Mouse (Mus musculus) NIH3T3 (cell line): ENCODE results near the gene Papln.

Experiments used
- DNase-seq: peaks from one replicate; pipeline ENCODE4 v3.0.0-alpha.2; 2012; ENCODE audit warnings: low read depth

Papln gene

DNA sequence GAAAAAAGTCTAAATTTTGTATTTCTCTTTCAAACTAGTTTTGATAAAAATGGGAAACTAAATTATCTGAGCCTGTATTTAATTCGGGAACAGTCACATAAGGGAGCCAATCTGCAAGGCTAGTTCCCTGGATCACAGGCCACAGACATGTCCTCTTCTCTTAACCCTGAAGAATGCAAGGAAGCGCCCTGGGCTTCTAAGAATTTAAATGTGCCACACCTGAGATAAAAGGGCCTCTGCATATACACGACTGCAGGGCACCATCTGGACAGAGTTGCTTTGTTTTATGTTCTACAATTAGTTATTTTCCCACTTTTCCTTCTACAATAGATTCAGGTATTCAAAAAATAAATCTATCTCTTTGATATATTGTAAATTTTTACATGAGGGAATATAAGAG, 67.0 kb downstream of the Papln start:
- DNase-seq = no peak

DNA sequence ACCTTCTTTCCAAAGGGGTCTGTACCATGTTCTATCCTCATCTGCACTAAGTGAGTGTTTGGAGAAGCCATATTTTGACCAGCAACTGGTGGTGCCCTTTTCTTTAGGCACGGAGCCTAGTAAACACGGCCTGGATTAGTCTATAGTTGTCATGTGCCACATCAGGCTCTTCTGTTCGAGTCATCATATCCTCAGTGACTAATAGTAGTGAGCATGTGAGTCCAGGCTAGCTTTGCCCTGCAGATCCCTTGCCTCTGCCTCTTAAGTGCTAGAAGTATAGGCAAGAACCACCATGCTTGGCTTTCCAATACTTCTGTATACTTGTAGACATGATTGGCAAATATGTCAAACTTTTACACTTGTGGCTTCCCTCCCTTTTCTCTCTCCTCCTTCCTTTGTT, 70.5 kb downstream of the Papln start:
- peak; percentile 26 for DNase-seq

DNA sequence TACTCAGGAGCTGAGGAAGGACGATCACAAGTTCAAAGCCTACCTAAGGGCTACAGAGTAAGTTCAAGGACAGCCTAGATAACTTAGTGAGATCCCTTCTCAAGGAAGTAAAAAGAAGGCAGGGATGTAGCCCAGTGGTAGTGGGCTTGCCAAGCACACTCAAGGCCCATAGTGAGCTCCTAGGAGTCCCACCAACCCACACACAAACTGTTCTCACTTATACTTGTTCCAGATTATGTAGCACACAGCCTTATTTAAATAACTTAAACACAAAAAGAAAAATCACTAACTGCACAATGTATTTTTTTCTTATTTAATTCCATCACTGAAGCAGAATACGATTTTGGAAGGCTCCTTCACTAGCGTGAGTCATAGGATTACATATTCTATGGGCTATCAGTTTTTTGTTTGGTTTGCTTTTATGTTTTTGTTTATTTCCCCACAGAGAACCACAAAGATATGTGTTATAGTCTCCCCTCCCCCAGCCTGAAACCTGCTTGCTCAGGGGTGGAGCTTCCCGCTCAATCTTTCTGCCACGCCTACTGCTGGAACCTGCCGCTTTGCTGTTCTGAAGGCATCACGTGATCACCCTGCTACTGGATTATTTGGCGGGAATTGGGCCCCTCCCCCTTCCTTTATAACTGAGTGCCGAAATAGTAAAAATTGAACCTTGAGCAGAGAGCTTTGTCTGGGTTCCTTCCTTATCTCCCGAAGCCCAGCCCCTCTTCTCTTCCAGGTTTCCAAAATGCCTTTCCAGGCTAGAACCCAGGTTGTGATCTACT, 78.2 kb downstream of the Papln start:
- no peak for DNase-seq
